In the genomic region with DNA sequence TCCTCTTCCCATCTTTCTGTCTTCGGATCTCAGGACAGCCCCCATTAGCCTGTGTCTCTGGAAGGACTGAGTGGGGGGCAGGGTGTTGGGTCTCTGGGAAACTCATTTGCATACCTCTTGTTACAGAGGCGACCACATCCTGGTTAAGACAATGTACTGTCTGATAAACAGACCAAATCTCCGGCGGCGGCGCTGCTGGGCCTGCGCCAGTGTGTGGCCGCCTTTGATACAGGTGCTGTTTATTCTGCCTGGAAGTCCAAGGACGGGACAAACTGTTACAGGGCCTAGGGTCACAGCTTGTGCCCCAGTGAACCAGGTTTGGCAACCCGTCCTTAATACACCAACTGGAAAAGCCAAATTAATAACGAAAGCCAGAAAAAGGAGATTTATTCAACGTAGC, we compare ENCODE assay signal across 8 mouse cellular contexts. TPM values are rescaled to one million over a fixed set of nuclear protein-coding genes. Genes with fewer than 3 reads are reported as not detected.
A peak's percentile ranks its signal among the peaks of the same experiment; 100 is the strongest.
DNase-seq lines count a peak whose midpoint lies in the region; ATAC-seq and TF ChIP-seq lines count a peak whose summit lies in the region.

No protein-coding gene starts in this region.

- peaks cover 7 to 12% of the 10 kb centered on the region in 2 experiments; a peak in 3 of 4 replicates for H3K4me1 ChIP-seq in heart, embryonic 14.5 days (ENCODE audit: control insufficient read depth in 2 of 2, insufficient read depth in 2 of 2, low read length in 2 of 2)
- H3K4me1 ChIP-seq in kidney, embryonic 15.5 days, result peaks cover 20% of the 10 kb centered on the region
- peaks cover 16% of the 10 kb centered on the region; the same call in 1 of the 2 replicates for H3K4me1 ChIP-seq in spleen, adult 2 months (ENCODE audit: control insufficient read depth, insufficient read depth, insufficient read length)

- no peaks in the 10 kb centered on the region for H3K9me3 ChIP-seq in heart, embryonic 14.5 days (ENCODE audit: control insufficient read depth, low read length)
- H3K9me3 ChIP-seq in kidney, embryonic 15.5 days (replicated peaks), result no peaks in the 10 kb centered on the region

- H3K36me3 ChIP-seq in heart, embryonic 14.5 days (ENCODE audit: control insufficient read depth, insufficient read depth, low read length), result no peaks in the 10 kb centered on the region
- no peaks in the 10 kb centered on the region for H3K36me3 ChIP-seq in kidney, embryonic 15.5 days
- no peaks in the 10 kb centered on the region for H3K36me3 ChIP-seq in spleen, adult 2 months (ENCODE audit: control insufficient read depth, insufficient read depth, low read length)

- H3K27ac ChIP-seq in heart, embryonic 14.5 days (replicated peaks in 1 of 2; ENCODE audit: control insufficient read depth in 1 of 2, insufficient read depth in 1 of 2, low read depth in 2 of 2, low read length in 2 of 2), result peak overlapping the region; percentile 2 to 14; a peak in 1 of 4 replicates
- H3K27ac ChIP-seq in kidney, embryonic 15.5 days, result peak overlapping the region; percentile 54
- peak overlapping the region; percentile 66; the same call in 1 of the 2 replicates for H3K27ac ChIP-seq in spleen, adult 2 months (ENCODE audit: insufficient read depth, low read length)

- H3K4me3 ChIP-seq in heart, embryonic 14.5 days (ENCODE audit: control insufficient read depth in 1 of 2, insufficient read depth in 1 of 2, low read depth in 1 of 2, low read length in 2 of 2), result peak overlapping the region; percentile 18 to 22
- H3K4me3 ChIP-seq in kidney, embryonic 15.5 days (replicated peaks), result 0 out of 2 replicates have a peak overlapping the region, but pooled peaks have one; percentile 4
- no peak overlapping the region for H3K4me3 ChIP-seq in spleen, adult 2 months (ENCODE audit: extremely low read depth, insufficient read depth, insufficient read length)

- H3K27me3 ChIP-seq in heart, embryonic 14.5 days (ENCODE audit: control insufficient read depth, insufficient read depth, low read length), result no peaks in the 10 kb centered on the region
- H3K27me3 ChIP-seq in kidney, embryonic 15.5 days, result no peaks in the 10 kb centered on the region
- H3K27me3 ChIP-seq in spleen, adult 2 months (ENCODE audit: control insufficient read depth, insufficient read depth, low read length), result no peaks in the 10 kb centered on the region

- H3K9ac ChIP-seq in heart, embryonic 14.5 days (ENCODE audit: low read length), result peak overlapping the region; percentile 50
- H3K9ac ChIP-seq in kidney, embryonic 15.5 days, result no peak overlapping the region

- no peak for TF ChIP-seq CTCF in spleen, adult 2 months (IDR thresholded peaks at IDR 0.05; ENCODE audit: extremely low read depth, insufficient read depth, insufficient read length, insufficient replicate concordance)

- H3K4me2 ChIP-seq in heart, embryonic 14.5 days (ENCODE audit: low read length), result peak overlapping the region; percentile 50
- peak overlapping the region; percentile 45 for H3K4me2 ChIP-seq in kidney, embryonic 15.5 days

- peak; percentile 70 for ATAC-seq in heart, embryonic 14.5 days (ENCODE audit: insufficient number of reproducible peaks, insufficient read depth, low FRiP score, low read depth)
- ATAC-seq in kidney, embryonic 15.5 days (replicated peaks; ENCODE audit: low FRiP score), result peak; percentile 54; the same call in 1 of the 2 replicates

- TF ChIP-seq POLR2A in spleen, adult 2 months (IDR thresholded peaks at IDR 0.05; ENCODE audit: low read depth, low read length), result no peak

- intact Hi-C loops in left cerebral cortex, postnatal 14 days (cut with DNase I), result no loop called here
- intact Hi-C loops in left cerebral cortex, postnatal 25 days (cut with DNase I), result no loop called here

- DNase-seq in left cerebral cortex, postnatal 14 days (ENCODE audit: low spot score in 2 of 2), result peak; percentile 20 to 31
- DNase-seq in left cerebral cortex, postnatal 25 days (ENCODE audit: low spot score in 2 of 2), result no peak
- peak; percentile 48 for DNase-seq in embryo, embryonic 9.5 days (ENCODE audit: extremely low spot score)
- DNase-seq in lung, postnatal 14 days, result peak; percentile 71
- DNase-seq in spleen, adult 2 months (ENCODE audit: low read depth in 1 of 2, low spot score in 2 of 2), result peak in 1 of 2 experiments; percentile 67
- DNase-seq in left cerebral cortex, adult 8-10 months (ENCODE audit: low spot score in 2 of 2), result no peak

- WGBS in heart, embryonic 14.5 days, result 3% methylated on average over 12 of the region's 12 CpGs
- 9% methylated on average over 12 of the region's 12 CpGs for WGBS in kidney, embryonic 15.5 days
- 11% methylated on average over 12 of the region's 12 CpGs for WGBS in spleen, adult 2 months

RNA-seq across cellular contexts. Expression of a gene that starts 33.8 kb away (rescaled TPM):
- 1 to 10 TPM; 2.1 to 2.6 TPM for total RNA-seq in left cerebral cortex, postnatal 14 days (2021)
- 1 to 10 TPM; 3.3 to 3.4 TPM for total RNA-seq in left cerebral cortex, postnatal 25 days (2021)
- polyA plus RNA-seq in heart, embryonic 14.5 days (2014; fragmentation: Nextera tagmentation; extraction: Ambion mirVana), result 2.7 and 3.7 TPM in 2 replicates
- polyA plus RNA-seq in kidney, embryonic 15.5 days (2015; fragmentation: Nextera tagmentation; extraction: Ambion mirVana), result 8.1 and 8.2 TPM in 2 replicates
- 0.62 and 0.70 TPM in 2 replicates for polyA plus RNA-seq in spleen, adult 2 months (2012; rRNA removed)
- 1 to 10 TPM; 4.0 to 5.3 (median 4.5) TPM for total RNA-seq in left cerebral cortex, adult 8-10 months (2022)

Comparison
In these comparisons a context has a peak if more than half of its experiments do, and no peak if none do; other contexts are left out.
1. DNase-seq: peak in left cerebral cortex, postnatal 14 days (2 of 2), embryo, embryonic 9.5 days (single experiment) and lung, postnatal 14 days (single experiment); none in left cerebral cortex, postnatal 25 days (0 of 2) and left cerebral cortex, adult 8-10 months (0 of 2).
2. H3K27ac ChIP-seq: peak in every context shown above with its lines; median percentile 66 in spleen, adult 2 months; 54 in kidney, embryonic 15.5 days; 8 in heart, embryonic 14.5 days.